In genomic region chr11:5442590-5443021, GRCm38 (mm10) we compare ENCODE assay signal across 8 mouse cellular contexts. TPM values are rescaled to one million over a fixed set of nuclear protein-coding genes. Genes with fewer than 3 reads are reported as not detected.
DNase-seq lines count a peak whose midpoint lies in the region; ATAC-seq and TF ChIP-seq lines count a peak whose summit lies in the region.

No protein-coding gene starts in this region.

- no peak overlapping the region for H3K9ac ChIP-seq in hindbrain, embryonic 11.5 days (ENCODE audit: low read depth, low read length)
- no peak overlapping the region for H3K9ac ChIP-seq in lung, postnatal 0 days (replicated peaks; ENCODE audit: low read depth)

- DNase-seq in embryo, embryonic 11 days = peak; percentile 18
- no peak for DNase-seq in embryo, embryonic 10 days (ENCODE audit: low spot score)
- DNase-seq in CD4-positive helper T cell, adult 2 months (ENCODE audit: low read depth, low spot score) = peak; percentile 30
- DNase-seq in hindbrain, embryonic 11.5 days (ENCODE audit: low spot score) = no peak
- DNase-seq in lung, postnatal 0 days (ENCODE audit: low spot score) = peak; percentile 77
- no peak for DNase-seq in urinary bladder, postnatal 36 days (ENCODE audit: low spot score in 2 of 2)
- no peak for DNase-seq in right cerebral cortex, postnatal 25 days

- ATAC-seq in hindbrain, embryonic 11.5 days (ENCODE audit: low FRiP score) = no peak
- ATAC-seq in lung, postnatal 0 days = no peak
- ATAC-seq in megakaryocyte progenitor cell, adult 5-6 weeks (replicated peaks; ENCODE audit: poor library complexity) = no peak

- no peaks in the 10 kb centered on the region for H3K36me3 ChIP-seq in hindbrain, embryonic 11.5 days (ENCODE audit: control insufficient read depth, insufficient read depth, low read length)
- no peaks in the 10 kb centered on the region for H3K36me3 ChIP-seq in lung, postnatal 0 days (ENCODE audit: insufficient read depth, low read length)

- H3K27ac ChIP-seq in hindbrain, embryonic 11.5 days (ENCODE audit: low read depth, low read length) = no peak overlapping the region
- no peak overlapping the region for H3K27ac ChIP-seq in lung, postnatal 0 days (ENCODE audit: low read length)

- H3K4me1 ChIP-seq in hindbrain, embryonic 11.5 days (replicated peaks; ENCODE audit: control insufficient read depth, insufficient read depth, low read length) = 0 out of 2 replicates have a peak, but pooled peaks cover 2% of the 10 kb centered on the region
- peaks cover 2% of the 10 kb centered on the region; the same call in 1 of the 2 replicates for H3K4me1 ChIP-seq in lung, postnatal 0 days (ENCODE audit: insufficient read depth, low read depth, low read length)

- TF ChIP-seq EP300 in lung, postnatal 0 days (IDR thresholded peaks at IDR 0.05) = no peak

- peak overlapping the region; percentile 97 for H3K4me2 ChIP-seq in hindbrain, embryonic 11.5 days (replicated peaks; ENCODE audit: low read depth, low read length)
- H3K4me2 ChIP-seq in lung, postnatal 0 days (replicated peaks; ENCODE audit: low read depth, low read length) = peak overlapping the region; percentile 94

- H3K4me3 ChIP-seq in hindbrain, embryonic 11.5 days (ENCODE audit: low read depth, low read length) = peak overlapping the region; percentile 77
- H3K4me3 ChIP-seq in lung, postnatal 0 days (ENCODE audit: low read depth, low read length) = peak overlapping the region; percentile 82

- no peak for TF ChIP-seq CTCF in lung, postnatal 0 days (IDR thresholded peaks at IDR 0.05)

- H3K27me3 ChIP-seq in hindbrain, embryonic 11.5 days (ENCODE audit: control insufficient read depth, insufficient read depth, low read length) = no peaks in the 10 kb centered on the region
- H3K27me3 ChIP-seq in lung, postnatal 0 days (replicated peaks; ENCODE audit: insufficient read depth, low read length) = no peaks in the 10 kb centered on the region

- no peaks in the 10 kb centered on the region for H3K9me3 ChIP-seq in hindbrain, embryonic 11.5 days (ENCODE audit: control insufficient read depth, low read length)
- no peaks in the 10 kb centered on the region for H3K9me3 ChIP-seq in lung, postnatal 0 days (ENCODE audit: low read length)

- 23% methylated on average over 3 of the region's 3 CpGs for WGBS in hindbrain, embryonic 11.5 days
- 26% methylated on average over 3 of the region's 3 CpGs for WGBS in lung, postnatal 0 days

RNA-seq across cellular contexts. Expression of gene Znrf3, which starts 2.0 kb away (rescaled TPM):
- polyA plus RNA-seq in hindbrain, embryonic 11.5 days (2014; fragmentation: Nextera tagmentation; extraction: Ambion mirVana) = 10.6 and 11.5 TPM in 2 replicates
- polyA plus RNA-seq in lung, postnatal 0 days (2015; fragmentation: Nextera tagmentation; extraction: Ambion mirVana) = 15.4 and 16.3 TPM in 2 replicates
- total RNA-seq in megakaryocyte progenitor cell, adult 5-6 weeks (2015) = 4.7 and 9.3 TPM in 2 replicates
- 2.1 and 2.7 TPM in 2 replicates for total RNA-seq in megakaryocyte progenitor cell, adult 5-6 weeks (2017)

Comparison
In these comparisons a context has a peak if more than half of its experiments do, and no peak if none do; other contexts are left out.
1. DNase-seq: peak in embryo, embryonic 11 days (single experiment), CD4-positive helper T cell, adult 2 months (single experiment) and lung, postnatal 0 days (single experiment); none in embryo, embryonic 10 days (single experiment), hindbrain, embryonic 11.5 days (single experiment), urinary bladder, postnatal 36 days (0 of 2) and right cerebral cortex, postnatal 25 days (single experiment).